Mouse (Mus musculus) left cerebral cortex, postnatal 10 days (tissue): ENCODE data around the gene Tex37. TPM values are rescaled to one million over a fixed set of nuclear protein-coding genes. Genes with fewer than 3 reads are reported as not detected.
A peak's percentile ranks its signal among the peaks of the same experiment; 100 is the strongest.

Source experiments
- DNase-seq, 2 experiments: peaks; one replicate each; pipeline ENCODE4 v3.0.0; 2021 to 2022; ENCODE audit warnings: low spot score in 2 of 2, mixed read lengths in 1 of 2; ENCODE audit errors: extremely low spot score in 1 of 2
- intact Hi-C: fragments of 180-260 bp; cut with DNase I; formaldehyde crosslinking; loops from one replicate; pipeline ENCODE4 v1.15.1; 2025
- total RNA-seq, 2 experiments: library from RNA; stranded (reverse); gene quantifications; 2 replicates each; pipeline ENCODE4 v1.2.3; 2021

The Tex37 gene
- total RNA-seq: not detected

GRCm38 (mm10) chr6:70918827-70919226, at the start of gene Tex37:
Tex37 (minus strand) TSS chr6:70918927.
- no peak for DNase-seq
- intact Hi-C loops: no loop called here

DNA sequence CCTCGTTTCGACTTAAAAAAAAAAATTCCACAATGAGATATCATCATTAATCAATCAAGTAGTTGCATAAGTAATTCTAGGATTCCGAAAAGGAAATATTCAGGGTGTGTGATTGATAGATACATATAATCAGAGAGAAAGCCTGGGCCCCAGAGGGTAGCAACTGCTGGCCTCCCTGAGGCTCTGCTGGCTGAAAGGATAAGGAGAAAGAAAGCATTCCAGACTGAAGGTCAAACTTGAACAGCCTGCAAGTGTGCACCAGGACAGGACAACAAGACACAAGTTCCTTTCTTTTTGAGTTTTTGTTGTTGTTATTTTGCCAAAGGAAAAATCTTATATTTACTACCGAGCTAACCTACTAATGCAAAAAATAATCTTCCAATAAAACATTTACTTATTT, 49.6 kb upstream of the Tex37 start:
- no peak for DNase-seq
- intact Hi-C loops: no loop called here

GRCm38 (mm10) chr6:70967422-70967821, 48.7 kb upstream of the Tex37 start:
- no peak for DNase-seq
- intact Hi-C loops: no loop called here

GRCm38 (mm10) chr6:70965694-70966093, 47.0 kb upstream of the Tex37 start:
- intact Hi-C loops: no loop called here
- DNase-seq: no peak

GRCm38 (mm10) chr6:70964116-70964830, 45.5 kb upstream of the Tex37 start:
- intact Hi-C loops: no loop called here
- DNase-seq: no peak

DNA sequence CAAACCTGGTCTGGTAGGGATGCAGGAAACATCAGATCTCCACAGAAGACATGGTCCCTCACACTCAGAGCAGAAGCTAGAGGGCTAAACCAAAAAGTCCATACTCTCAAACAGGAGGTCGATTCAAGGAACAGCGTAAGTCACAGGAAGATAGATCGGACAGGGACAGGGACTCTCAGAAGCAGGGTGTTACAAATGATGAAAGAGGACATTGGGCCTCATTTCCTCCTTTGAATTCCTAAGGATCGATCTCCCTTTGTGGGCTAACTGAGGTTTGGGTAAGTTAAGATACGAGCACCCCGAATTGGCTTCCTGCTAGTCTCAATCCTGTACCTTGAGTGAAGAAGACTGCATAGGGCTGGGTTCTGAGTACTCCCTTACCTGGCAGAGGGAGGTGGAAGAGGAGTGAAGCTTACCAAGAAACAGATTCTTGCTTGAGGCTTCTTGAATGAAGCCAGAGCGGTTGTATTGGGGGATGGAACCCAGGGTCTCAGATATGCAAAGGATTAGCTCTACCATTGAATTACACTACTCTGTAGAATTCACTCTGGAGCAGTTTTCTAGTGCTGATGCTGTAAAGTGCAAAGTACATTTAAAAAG, 38.7 kb upstream of the Tex37 start:
- intact Hi-C loops: loop anchor here (5.0 kb wide), 1 partner anchor 170 kb away; no protein-coding TSS in a partner anchor
- DNase-seq: no peak

DNA sequence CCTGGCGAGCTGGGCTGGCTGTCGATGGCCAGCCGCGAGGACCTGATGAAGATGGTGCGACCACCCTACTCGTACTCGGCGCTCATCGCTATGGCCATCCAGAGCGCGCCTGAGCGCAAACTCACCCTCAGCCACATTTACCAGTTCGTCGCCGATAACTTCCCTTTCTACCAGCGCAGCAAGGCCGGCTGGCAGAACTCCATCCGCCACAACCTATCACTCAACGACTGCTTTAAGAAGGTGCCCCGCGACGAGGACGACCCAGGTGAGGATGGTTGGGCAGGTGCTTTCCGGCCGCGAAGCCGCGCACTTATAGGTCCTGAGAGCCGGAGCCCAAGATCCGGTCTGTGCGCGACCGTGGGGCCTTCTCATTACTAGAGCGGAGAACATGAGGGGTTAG, 38.2 kb upstream of the Tex37 start:
- peak in 1 of 2 experiments; percentile 35 for DNase-seq
- intact Hi-C loops: loop anchor here (5.0 kb wide), 1 partner anchor 170 kb away; no protein-coding TSS in a partner anchor

DNA sequence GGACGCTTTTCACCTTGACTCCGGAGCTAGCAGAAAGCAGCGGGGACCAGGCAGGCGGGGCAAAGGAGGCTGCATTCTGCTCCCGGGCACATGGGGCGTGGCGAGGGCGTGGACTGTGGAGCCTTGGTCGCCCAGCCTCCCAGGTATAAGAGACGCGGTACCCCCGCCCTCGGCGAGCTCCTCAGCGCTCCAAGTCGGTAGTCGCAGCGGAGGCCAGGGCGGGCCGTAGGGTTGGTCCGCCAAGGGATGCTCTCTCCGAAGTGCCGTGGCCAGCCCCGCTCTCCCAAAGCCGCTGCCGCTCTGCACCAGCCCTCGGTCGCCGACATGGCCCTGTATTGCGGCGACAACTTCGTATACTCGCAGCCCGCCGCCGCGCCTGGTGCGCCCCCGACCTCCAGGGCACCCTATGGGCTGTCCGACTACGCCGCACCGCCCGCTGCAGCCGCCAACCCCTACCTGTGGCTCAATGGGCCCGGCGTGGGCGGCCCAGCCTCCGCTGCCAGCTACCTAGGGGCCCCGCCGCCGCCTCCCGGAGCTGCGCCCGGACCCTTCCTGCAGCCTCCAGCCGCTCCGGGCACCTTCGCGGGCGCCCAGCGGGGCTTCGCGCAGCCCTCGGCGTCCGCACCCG, 37.7 kb upstream of the Tex37 start, which contains the start of gene Foxi3:
Gene Foxi3, plus strand, starts transcription at position 247 of the 628 bp plus-strand sequence.
- intact Hi-C loops: loop anchor here (5.0 kb wide), 1 partner anchor 171 kb away; no protein-coding TSS in a partner anchor
- DNase-seq: peak in 1 of 2 experiments; percentile 34

DNA sequence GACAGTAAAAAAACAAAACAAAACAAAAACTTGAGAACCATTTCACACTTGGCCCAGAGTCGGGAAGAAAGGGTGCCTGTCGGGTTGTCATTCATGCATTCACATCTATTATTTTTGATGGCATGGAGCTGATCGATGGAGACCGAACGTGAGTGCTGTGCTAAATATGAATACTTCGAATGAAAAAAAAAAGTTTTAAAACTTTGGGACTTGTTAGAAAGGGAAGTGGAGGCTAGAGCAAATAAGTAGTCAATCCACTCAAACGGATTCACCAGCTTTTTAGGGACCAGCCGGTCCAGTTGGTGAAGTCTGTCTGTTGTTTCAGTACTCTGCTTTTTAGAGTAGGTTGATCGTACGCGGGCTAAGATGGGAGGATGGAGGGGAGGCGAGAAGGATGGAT, 37.1 kb upstream of the Tex37 start:
- intact Hi-C loops: loop anchor here (5.0 kb wide), 1 partner anchor 171 kb away; no protein-coding TSS in a partner anchor
- no peak for DNase-seq

- intact Hi-C loops: loop anchor here (5.0 kb wide), 1 partner anchor 172 kb away; no protein-coding TSS in a partner anchor
- no peak for DNase-seq
These were observed 36.6 kb upstream of the Tex37 start for GRCm38 (mm10) chr6:70955291-70955800.

GRCm38 (mm10) chr6:70954040-70954439, 35.3 kb upstream of the Tex37 start:
- intact Hi-C loops: loop anchor here (5.0 kb wide), 1 partner anchor 58 kb away; no protein-coding TSS in a partner anchor
- DNase-seq: no peak

DNA sequence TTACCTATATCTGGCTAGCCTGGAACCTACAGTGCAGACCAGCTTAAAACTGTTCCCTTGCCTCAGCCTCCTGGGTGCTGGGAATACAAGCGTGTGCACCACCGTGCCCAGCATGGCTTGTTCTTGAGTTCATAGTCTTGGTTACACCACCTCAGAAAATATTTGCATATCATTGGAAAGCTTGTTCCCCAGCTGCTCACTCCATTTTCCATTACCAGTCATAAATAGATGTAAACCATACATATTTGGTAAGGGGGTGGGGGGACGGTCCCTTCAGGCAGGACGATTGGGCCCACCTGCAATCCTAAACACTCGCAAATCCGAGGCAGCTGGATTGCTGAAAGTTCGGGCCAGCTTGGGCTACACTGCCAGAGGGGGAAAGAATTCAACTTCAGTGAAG, 34.5 kb upstream of the Tex37 start:
- DNase-seq: no peak
- intact Hi-C loops: loop anchor here (5.0 kb wide), 1 partner anchor 59 kb away; no protein-coding TSS in a partner anchor

GRCm38 (mm10) chr6:70931801-70932200, 13.1 kb upstream of the Tex37 start:
- DNase-seq: no peak
- intact Hi-C loops: no loop called here

DNA sequence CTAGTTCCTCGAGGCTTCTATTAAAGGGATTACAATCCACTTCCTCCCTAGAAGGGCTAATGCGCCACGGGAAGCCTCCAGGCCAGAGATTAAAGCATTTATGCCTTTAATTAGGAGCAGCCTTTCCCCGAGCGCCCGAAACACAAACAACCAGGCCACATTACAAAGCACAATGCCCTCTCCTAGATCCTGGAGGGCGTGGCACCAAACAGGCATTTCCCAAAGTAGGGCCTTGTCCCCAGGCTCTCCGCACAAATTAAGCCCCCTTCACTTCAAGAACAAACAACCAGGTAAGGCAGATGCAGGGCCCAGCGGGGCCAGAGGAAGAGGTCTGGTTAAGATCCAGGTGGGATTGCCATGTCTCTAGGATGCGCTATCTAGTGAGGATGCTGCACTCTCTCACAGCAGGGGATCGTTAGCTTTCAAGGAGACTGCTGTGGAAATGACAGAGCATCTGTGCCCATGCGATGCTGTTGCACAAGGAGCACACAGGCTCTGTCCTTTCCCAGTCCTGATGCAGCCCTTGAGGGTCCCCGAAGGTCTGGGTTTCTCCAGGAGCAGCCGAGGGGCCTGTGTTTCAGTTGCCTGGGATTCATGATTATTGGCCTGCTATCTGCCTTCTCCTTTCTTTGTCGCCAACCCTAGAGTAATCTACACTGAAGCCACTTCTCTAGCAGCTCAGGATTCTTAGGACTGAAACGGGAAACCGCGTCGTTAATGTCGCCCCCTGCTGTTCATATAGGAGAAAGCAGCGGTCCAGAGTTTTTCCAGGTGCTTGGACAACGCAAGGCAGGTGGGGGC, 2.7 kb upstream of the Tex37 start:
- intact Hi-C loops: loop anchor here (10.0 kb wide), 1 partner anchor 473 kb away; no protein-coding TSS in a partner anchor
- DNase-seq: peak; percentile 14 to 49

DNA sequence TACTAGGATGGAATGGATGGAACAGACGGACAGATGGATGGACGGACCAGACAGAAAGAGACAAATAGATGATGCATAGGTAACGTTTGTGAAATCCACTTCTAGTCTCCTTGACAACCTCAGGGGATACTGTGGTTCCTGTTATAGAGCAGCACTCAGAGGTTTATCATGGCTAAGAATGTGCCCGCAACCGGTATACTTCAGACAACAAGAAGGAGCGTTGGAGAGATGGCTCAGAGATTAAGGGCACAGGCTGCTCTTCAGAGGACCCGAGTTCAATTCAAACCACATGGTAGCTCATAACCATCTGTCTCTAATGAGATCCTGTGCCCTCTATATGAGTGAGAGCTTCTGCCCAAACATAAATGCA, 6.3 kb downstream of the Tex37 start:
- DNase-seq: no peak
- intact Hi-C loops: no loop called here

GRCm38 (mm10) chr6:70911668-70912395, 6.9 kb downstream of the Tex37 start:
- intact Hi-C loops: no loop called here

GRCm38 (mm10) chr6:70910285-70910684, 8.4 kb downstream of the Tex37 start:
- intact Hi-C loops: no loop called here
- no peak for DNase-seq

More at GRCm38 (mm10) chr6:70911668-70912395, 6.9 kb downstream of the Tex37 start:
- peak; percentile 19 to 73 for DNase-seq

GRCm38 (mm10) chr6:70909572-70909971, 9.2 kb downstream of the Tex37 start:
- intact Hi-C loops: no loop called here
- DNase-seq: no peak
